Mouse (Mus musculus) liver, embryonic 11.5 days (tissue): ENCODE results near the gene Pitpna. TPM values are rescaled to one million over a fixed set of nuclear protein-coding genes. Genes with fewer than 3 reads are reported as not detected.

Experiments
- ATAC-seq: fragments of 200-750 bp; cut with Nextera tagmentation; replicated peaks from 2 replicates; pipeline ENCODE4 v1.8.0; 2017; ENCODE audit warnings: moderate number of reproducible peaks, mild to moderate bottlenecking, moderate TSS enrichment, moderate library complexity; ENCODE audit not compliant: low FRiP score
- DNase-seq: peaks from one replicate; pipeline ENCODE4 v3.0.0-alpha.2; 2017; ENCODE audit warnings: low spot score
- H3K27ac ChIP-seq: fragments of 300-500 bp; sonication (generic); 2 replicates; pipeline ENCODE4 v1.5.1; 2014; ENCODE audit warnings: mild to moderate bottlenecking, low read depth, low read length, control low read depth
- H3K27me3 ChIP-seq: fragments of 300-500 bp; sonication (generic); replicated peaks from 2 replicates; pipeline ENCODE4 v1.6.1; 2014; ENCODE audit warnings: low read length, mixed read lengths; ENCODE audit not compliant: control insufficient read depth, insufficient read depth
- H3K36me3 ChIP-seq: fragments of 300-500 bp; sonication (generic); 2 replicates; pipeline ENCODE4 v1.6.1; 2014; ENCODE audit warnings: mild to moderate bottlenecking, low read length, moderate library complexity, mixed read lengths; ENCODE audit not compliant: control insufficient read depth, insufficient read depth
- H3K4me1 ChIP-seq: fragments of 300-500 bp; sonication (generic); replicated peaks from 2 replicates; pipeline ENCODE4 v1.6.1; 2014; ENCODE audit warnings: low read length, mixed read lengths; ENCODE audit not compliant: control insufficient read depth, insufficient read depth
- H3K4me2 ChIP-seq: fragments of 300-500 bp; sonication (generic); 2 replicates; pipeline ENCODE4 v1.6.1; 2014; ENCODE audit warnings: mild to moderate bottlenecking, control low read depth, moderate library complexity
- H3K4me3 ChIP-seq: fragments of 300-500 bp; sonication (generic); 2 replicates; pipeline ENCODE4 v1.5.1; 2014; ENCODE audit warnings: low read depth, low read length, control low read depth
- H3K9ac ChIP-seq: fragments of 300-500 bp; sonication (generic); 2 replicates; pipeline ENCODE4 v1.6.1; 2014; ENCODE audit warnings: low read depth, low read length, control low read depth
- H3K9me3 ChIP-seq: fragments of 300-500 bp; sonication (generic); 2 replicates; pipeline ENCODE4 v1.6.1; 2016; ENCODE audit warnings: low read length, inconsistent platforms, mixed read lengths; ENCODE audit not compliant: control insufficient read depth
- WGBS: fragments of 180-500 bp; shearing (Covaris S2); extraction: QIAGEN DNeasy Blood & Tissue Kit; methylation state at CpG from one replicate; pipeline ENCODE4 v1.1.7; 2014; 5-methylcytosine and 5-hydroxymethylcytosine counted together
- polyA plus RNA-seq: library from polyadenylated mRNA; unstranded; fragments of >200 nt; fragmentation: Nextera tagmentation; extraction: Ambion mirVana; gene quantifications from 2 replicates; pipeline ENCODE4 v1.2.1, GENCODE M21; 2014

Gene Pitpna
- polyA plus RNA-seq, 1 experiment from 2014 or later: 63.2 TPM

DNA sequence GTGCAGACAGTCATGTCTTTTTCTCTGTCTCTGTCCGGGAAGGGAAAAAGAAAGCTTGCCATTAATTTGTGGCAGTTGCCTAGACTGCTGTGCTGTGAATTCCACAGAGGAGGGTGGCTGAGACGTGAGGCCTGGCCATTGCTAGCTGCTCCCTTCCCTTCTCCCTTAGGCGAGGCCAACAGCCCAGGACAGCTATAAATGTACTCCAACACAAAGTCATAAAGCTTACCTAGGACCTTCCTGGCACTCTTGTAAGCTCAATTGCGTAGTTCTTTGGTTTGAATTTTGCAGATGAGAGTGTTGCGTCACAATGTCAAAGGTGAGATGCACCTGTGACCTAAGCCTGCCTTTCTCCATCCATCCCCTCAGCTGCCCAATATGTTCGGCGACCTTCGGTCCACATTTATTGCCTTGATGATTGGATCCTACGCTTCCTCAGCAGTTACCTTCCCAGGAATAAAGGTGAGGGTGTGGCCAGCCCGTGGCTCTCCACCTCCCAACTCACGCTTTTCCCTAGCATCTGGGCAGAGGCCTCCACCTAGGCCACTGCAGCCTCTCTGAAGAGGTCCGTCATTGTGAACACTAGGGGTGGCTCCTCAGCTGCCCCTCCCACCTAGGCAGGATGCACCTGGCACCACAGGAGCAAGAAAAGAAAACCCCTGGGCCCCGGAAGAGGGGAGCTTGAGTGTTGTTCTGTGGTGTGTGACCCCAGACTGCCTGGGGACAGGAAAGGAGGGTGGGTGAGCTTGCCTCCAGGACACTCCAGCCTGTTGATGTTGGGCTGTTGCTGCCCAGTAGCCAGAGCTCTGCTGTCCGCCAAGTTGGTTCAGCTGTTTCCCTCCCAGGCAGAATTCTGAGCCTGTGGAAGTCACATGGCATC lies 27.1 kb upstream of the Pitpna start:
- Histone ChIP-seq H3K36me3 (no peaks in the 10 kb centered on the region), H3K9me3 (no peaks in the 10 kb centered on the region), H3K4me2 (no peak overlapping the region), H3K4me1 (peaks cover 13% of the 10 kb centered on the region), H3K27me3 (no peaks in the 10 kb centered on the region), H3K27ac (no peak overlapping the region), H3K9ac (no peak overlapping the region), H3K4me3 (no peak overlapping the region)
- no peak for DNase-seq
- no peak for ATAC-seq
- 76% methylated on average over 14 of the region's 14 CpGs for WGBS

DNA sequence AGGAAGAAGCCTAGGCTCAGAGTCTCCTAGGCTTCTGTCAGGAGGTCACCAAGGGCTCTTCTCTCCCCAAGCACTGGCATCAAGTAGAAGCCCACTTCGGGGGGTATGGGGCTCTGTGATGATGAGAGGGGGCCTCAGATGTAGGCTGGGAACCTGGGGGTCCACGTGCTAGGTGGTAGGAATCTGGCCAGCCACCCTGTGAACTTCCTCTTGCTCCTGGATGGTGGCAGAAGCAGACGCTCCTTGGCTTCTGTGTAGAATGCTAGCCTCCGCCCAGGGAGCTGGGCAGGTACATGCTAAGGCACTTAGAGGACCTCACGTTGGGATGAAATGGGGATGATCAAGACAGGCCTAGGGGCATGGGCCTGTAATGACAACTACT lies 26.5 kb upstream of the Pitpna start:
- 82% methylated on average over 5 of the region's 5 CpGs for WGBS

DNA sequence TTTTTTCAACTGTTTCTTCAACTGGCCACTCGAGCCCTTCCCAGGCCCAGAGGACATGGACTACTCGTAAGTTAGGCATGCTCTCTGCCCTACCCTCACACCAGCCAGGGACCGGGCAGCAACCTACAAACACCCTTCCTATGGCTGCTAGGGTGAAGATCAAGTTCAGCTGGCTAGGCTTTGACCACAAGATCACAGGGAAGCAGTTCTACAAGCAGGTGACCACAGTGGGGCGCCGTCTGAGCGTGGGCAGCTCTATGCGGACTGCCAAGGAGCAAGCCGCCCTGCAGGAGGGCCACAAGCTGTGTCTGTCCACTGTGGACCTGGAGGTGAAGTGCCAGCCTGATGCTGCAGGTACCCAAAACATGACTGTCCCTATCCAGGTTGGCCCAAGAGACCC lies 25.1 kb upstream of the Pitpna start:
- no peak for DNase-seq
- Histone ChIP-seq H3K4me2 (no peak overlapping the region), H3K27ac (no peak overlapping the region), H3K9ac (no peak overlapping the region), H3K4me3 (no peak overlapping the region), H3K36me3 (no peaks in the 10 kb centered on the region), H3K4me1 (peaks cover 26% of the 10 kb centered on the region), H3K27me3 (no peaks in the 10 kb centered on the region), H3K9me3 (no peaks in the 10 kb centered on the region)
- no peak for ATAC-seq
- WGBS: 85% methylated on average over 8 of the region's 8 CpGs

More for the DNA sequence above, 26.5 kb upstream of the Pitpna start:
- Histone ChIP-seq H3K4me2 (no peak overlapping the region), H3K36me3 (no peaks in the 10 kb centered on the region), H3K27me3 (no peaks in the 10 kb centered on the region), H3K4me1 (peaks cover 15% of the 10 kb centered on the region), H3K9me3 (no peaks in the 10 kb centered on the region), H3K4me3 (no peak overlapping the region), H3K9ac (no peak overlapping the region), H3K27ac (no peak overlapping the region)
- DNase-seq: no peak
- ATAC-seq: no peak

DNA sequence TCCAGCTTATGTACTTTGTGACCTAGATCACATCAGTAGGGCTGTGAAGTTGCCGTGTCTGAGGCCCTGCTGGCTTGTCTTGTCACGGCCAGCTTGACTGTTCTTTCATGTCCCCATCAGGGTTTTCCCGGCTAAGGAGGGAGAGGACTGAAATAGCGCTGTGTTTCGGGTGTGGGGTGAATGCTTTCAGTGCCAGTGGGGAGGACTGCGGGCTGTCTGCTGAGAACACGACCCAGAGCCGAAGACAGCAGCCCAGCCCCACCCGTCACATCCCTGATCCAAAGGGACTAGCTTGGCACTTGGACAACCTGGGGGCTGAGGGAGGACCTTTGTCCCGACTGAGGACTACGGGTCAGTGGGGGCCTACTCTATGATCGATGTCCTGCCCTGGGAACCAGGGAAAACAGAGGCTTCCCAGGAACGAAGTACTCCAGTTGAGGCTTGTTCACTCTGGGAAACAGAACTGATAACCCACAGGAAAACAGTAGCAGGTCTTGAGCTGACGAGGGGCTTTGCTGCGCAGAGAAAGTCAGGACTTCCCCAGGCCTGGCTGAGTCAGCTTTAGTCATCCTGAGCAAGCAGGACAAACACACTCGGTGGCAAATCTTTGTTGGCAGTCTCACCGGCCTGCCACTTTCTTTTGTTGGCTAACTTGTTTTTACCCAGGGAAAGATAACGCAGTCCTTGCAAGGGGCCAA lies 23.9 kb upstream of the Pitpna start:
- Histone ChIP-seq H3K27ac (no peak overlapping the region), H3K4me1 (peaks cover 27% of the 10 kb centered on the region), H3K27me3 (no peaks in the 10 kb centered on the region), H3K9ac (no peak overlapping the region), H3K4me2 (no peak overlapping the region), H3K9me3 (no peaks in the 10 kb centered on the region), H3K36me3 (no peaks in the 10 kb centered on the region), H3K4me3 (no peak overlapping the region)
- ATAC-seq (no peak), DNase-seq (peak; percentile 43)
- WGBS: 57% methylated on average over 18 of the region's 18 CpGs

DNA sequence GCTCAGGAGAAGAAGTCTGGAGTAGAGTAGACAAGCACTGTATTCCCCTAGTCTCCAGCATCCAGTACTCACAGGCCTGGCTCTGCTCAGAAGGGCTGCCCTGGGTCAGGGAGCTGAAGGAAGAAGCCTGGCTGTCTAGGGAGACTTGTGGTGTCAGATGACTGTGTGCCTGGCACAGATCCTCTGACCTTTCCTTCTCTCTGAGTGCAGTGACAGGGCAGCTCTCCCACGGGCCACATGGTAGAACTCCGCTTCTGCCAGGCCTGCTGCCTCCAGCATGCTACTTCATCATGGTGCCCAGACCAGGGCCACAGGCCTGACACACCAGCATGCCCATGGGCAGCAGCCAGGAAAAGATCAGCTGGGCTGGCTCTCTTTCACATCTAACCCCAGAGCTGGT lies 22.0 kb upstream of the Pitpna start:
- no peak overlapping the region for H3K4me3 ChIP-seq
- no peak overlapping the region for H3K4me2 ChIP-seq
- DNase-seq (no peak), ATAC-seq (no peak)
- no peaks in the 10 kb centered on the region for H3K9me3 ChIP-seq
- no peak overlapping the region for H3K9ac ChIP-seq
- WGBS: 81% methylated on average over 2 of the region's 2 CpGs
- peaks cover 25% of the 10 kb centered on the region for H3K4me1 ChIP-seq
- no peaks in the 10 kb centered on the region for H3K36me3 ChIP-seq
- no peaks in the 10 kb centered on the region for H3K27me3 ChIP-seq
- no peak overlapping the region for H3K27ac ChIP-seq

DNA sequence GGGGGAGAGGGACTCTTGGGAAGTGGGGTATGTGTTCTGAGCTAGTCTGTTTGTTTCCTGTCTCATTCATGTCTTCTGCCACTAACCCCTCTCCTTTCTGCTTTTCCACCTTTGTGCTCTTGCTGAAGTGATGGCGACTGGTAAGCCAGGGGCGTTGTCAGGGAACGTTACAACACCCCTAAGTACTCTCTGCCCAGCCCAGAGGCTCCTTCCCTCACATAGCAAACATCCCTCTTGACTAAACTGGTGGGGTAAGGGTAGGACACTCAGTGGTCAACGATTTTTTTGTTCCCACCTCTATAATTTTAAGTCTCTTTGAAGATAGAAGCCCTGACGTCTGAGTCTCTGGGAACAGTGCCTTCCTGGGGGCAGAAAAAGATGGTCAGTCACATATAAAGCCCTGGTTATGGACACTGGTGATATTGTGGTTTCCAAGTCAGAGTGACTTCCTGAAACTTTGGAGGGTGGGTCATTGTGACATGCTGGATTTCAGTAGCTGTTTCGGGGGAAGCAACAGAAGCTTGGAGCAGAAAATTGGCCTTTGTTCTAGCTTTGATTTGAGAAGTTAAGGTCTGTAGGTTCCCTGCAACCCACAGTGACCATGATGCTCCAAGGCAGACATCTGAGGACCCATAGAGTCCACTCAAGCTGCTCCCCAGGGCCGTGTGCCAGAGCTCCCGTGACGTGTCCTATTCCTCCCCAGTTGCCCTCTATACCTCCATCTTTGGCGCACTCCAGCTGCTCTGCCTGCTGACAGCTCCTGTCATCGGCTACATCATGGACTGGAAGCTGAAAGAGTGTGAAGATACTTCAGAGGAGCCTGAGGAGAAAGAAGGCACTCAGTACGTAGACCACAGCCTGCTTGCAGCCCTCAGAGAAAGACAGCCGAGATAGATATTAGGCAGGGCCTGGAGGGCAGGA lies 21.4 kb upstream of the Pitpna start:
- DNase-seq: no peak
- no peaks in the 10 kb centered on the region for H3K9me3 ChIP-seq
- 76% methylated on average over 13 of the region's 13 CpGs for WGBS
- no peak overlapping the region for H3K4me3 ChIP-seq
- H3K36me3 ChIP-seq: no peaks in the 10 kb centered on the region
- H3K4me1 ChIP-seq: peaks cover 23% of the 10 kb centered on the region
- H3K9ac ChIP-seq: no peak overlapping the region
- H3K4me2 ChIP-seq: no peak overlapping the region
- ATAC-seq: no peak
- no peaks in the 10 kb centered on the region for H3K27me3 ChIP-seq
- H3K27ac ChIP-seq: no peak overlapping the region; the same call in 1 of the 2 replicates

DNA sequence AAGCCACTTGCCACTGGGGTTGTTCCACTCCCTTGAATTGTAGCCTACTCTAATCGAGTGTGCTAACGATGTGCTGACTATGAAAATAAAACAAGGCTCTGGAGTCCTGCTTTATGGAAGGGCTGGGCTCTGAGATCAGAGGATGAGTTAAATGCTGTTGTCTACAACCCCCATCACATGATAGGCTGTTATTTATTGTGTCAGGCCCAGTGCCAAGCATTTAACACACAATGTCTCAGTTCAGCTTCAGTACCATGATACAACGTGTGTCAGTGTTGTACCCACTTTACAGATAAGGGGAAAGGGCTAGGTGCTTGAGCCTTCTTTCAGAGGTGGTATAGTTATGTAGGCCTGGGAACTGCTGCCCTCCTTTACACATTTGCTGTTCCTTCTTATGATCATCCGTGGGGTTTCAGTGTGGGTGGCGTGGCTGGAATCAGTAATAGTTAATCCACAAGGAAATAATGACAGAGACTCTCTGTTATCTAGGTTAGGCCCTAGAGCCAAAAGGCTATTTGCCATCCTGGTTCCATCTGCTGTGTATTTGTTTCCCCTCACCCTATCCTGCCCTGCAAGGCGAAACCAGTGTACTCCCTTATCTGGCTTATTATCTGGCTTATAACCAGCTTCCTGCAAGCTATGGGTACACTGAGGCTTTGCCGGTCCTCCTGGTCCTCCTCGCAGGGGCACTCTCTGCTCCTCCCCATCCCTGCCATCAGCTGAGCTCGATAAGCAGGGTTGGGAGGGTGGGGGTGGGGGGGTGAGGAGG lies 20.4 kb upstream of the Pitpna start:
- Histone ChIP-seq H3K4me2 (no peak overlapping the region), H3K27me3 (no peaks in the 10 kb centered on the region), H3K9ac (no peak overlapping the region), H3K36me3 (no peaks in the 10 kb centered on the region), H3K4me3 (no peak overlapping the region), H3K27ac (no peak overlapping the region), H3K9me3 (no peaks in the 10 kb centered on the region), H3K4me1 (peaks cover 30% of the 10 kb centered on the region)
- 37% methylated on average over 9 of the region's 9 CpGs for WGBS
- DNase-seq (no peak), ATAC-seq (no peak)

DNA sequence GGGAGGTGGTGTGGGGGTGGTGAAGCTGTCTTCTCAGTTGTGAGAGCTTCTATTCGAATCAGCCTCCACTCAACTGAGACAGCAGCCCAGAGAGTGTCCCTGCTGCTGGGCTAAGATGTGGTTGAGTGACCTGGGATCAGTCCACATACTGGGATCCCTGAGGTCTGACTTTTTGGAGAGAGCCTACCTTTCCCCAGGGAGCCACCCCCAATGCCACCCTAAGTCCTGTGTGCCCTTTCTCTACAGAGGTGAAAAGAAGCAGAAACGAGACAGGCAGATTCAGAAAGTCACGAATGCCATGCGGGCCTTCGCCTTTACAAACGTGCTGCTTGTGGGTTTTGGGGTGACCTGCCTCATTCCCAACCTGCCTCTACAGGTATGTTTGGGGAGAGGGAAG lies 19.8 kb upstream of the Pitpna start:
- Histone ChIP-seq H3K4me2 (no peak overlapping the region), H3K9ac (no peak overlapping the region), H3K4me1 (peaks cover 36% of the 10 kb centered on the region), H3K27me3 (no peaks in the 10 kb centered on the region), H3K27ac (no peak overlapping the region), H3K36me3 (no peaks in the 10 kb centered on the region), H3K9me3 (no peaks in the 10 kb centered on the region), H3K4me3 (no peak overlapping the region)
- ATAC-seq (no peak), DNase-seq (no peak)
- 81% methylated on average over 6 of the region's 6 CpGs for WGBS
